Mouse (Mus musculus): ENCODE measurements around the gene Mturn.

DNA sequence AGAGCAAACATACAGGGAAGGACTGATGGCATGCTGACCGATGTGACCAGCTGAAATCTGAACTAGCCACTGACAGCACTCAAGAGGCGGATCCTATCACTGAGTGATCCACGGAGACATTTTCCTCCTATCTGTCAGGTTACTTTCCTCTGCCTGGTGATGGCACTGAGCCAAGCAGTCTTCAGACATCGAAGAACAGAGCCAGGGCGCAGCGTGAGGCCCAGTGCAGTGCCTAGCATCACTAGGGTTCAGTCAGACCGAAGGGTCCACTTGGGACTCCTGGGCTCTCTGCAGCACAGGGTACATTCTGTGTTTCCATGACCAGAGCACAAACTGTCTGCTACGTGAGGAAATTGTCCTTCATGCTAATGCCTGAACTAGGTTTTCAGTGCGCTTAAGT is 20.5 kb downstream of the Mturn start:
- no peak for TF ChIP-seq CTCF (IDR thresholded peaks at IDR 0.05; ENCODE audit: borderline replicate concordance, insufficient read depth, low read length)
- TF ChIP-seq POLR2A (IDR thresholded peaks at IDR 0.05; ENCODE audit: low read depth, low read length): no peak

Measured in embryonic fibroblast, embryonic 13.5 days (primary cell).